ENCODE assay signal across 10 mouse cellular contexts in genomic region chr4:127319613-127320012, GRCm38 (mm10). TPM values are rescaled to one million over a fixed set of nuclear protein-coding genes. Genes with fewer than 3 reads are reported as not detected.
A peak's percentile ranks its signal among the peaks of the same experiment; 100 is the strongest.
DNase-seq lines count a peak whose midpoint lies in the region; ATAC-seq lines count a peak whose summit lies in the region.
"Had no signal": no experiment of that assay in that cellular context is flagged by ENCODE, and none has a peak within 500 bp of the region (broad histone marks: within the 10 kb centered on the region; RNA-seq: fewer than 3 reads in every experiment).

No protein-coding gene starts in this region.

- H3K27me3 ChIP-seq in hindbrain, embryonic 10.5 days (ENCODE audit: insufficient read depth, poor library complexity, severe bottlenecking): peaks cover 23% of the 10 kb centered on the region
- H3K27me3 ChIP-seq in hindbrain, embryonic 12.5 days: peaks cover 11% of the 10 kb centered on the region

- H3K4me1 ChIP-seq in hindbrain, embryonic 10.5 days (replicated peaks): 0 out of 2 replicates have a peak, but pooled peaks cover 8% of the 10 kb centered on the region
- no peaks in the 10 kb centered on the region for H3K4me1 ChIP-seq in hindbrain, embryonic 12.5 days
- H3K4me1 ChIP-seq: limb, embryonic 15.5 days had no signal

- no peak overlapping the region for H3K4me2 ChIP-seq in hindbrain, embryonic 12.5 days (replicated peaks)
- H3K4me2 ChIP-seq: limb, embryonic 15.5 days had no signal

- no peak overlapping the region for H3K27ac ChIP-seq in hindbrain, embryonic 10.5 days
- H3K27ac ChIP-seq in hindbrain, embryonic 12.5 days: no peak overlapping the region
- H3K27ac ChIP-seq: limb, embryonic 15.5 days had no signal

- H3K9ac ChIP-seq in hindbrain, embryonic 12.5 days: no peak overlapping the region
- H3K9ac ChIP-seq: limb, embryonic 15.5 days had no signal

- whole genome bisulfite sequencing in hindbrain, embryonic 10.5 days: 11% methylated on average over 3 of the region's 3 CpGs
- WGBS in hindbrain, embryonic 12.5 days: 4% methylated on average over 3 of the region's 3 CpGs

- H3K4me3 ChIP-seq in hindbrain, embryonic 10.5 days: no peak overlapping the region
- H3K4me3 ChIP-seq in hindbrain, embryonic 12.5 days: no peak overlapping the region
- H3K4me3 ChIP-seq: limb, embryonic 15.5 days had no signal

- H3K9me3 ChIP-seq in hindbrain, embryonic 10.5 days: no peaks in the 10 kb centered on the region
- H3K9me3 ChIP-seq in hindbrain, embryonic 12.5 days (replicated peaks): 0 out of 2 replicates have a peak, but pooled peaks cover 3% of the 10 kb centered on the region
- H3K9me3 ChIP-seq: limb, embryonic 15.5 days had no signal

- no peak for ATAC-seq in hindbrain, embryonic 12.5 days (ENCODE audit: low FRiP score)

- H3K36me3 ChIP-seq in hindbrain, embryonic 10.5 days: no peaks in the 10 kb centered on the region
- H3K36me3 ChIP-seq in hindbrain, embryonic 12.5 days: no peaks in the 10 kb centered on the region
- H3K36me3 ChIP-seq: limb, embryonic 15.5 days had no signal

- DNase-seq in hindbrain, embryonic 10.5 days (ENCODE audit: low spot score): peak; percentile 62
- peak; percentile 80 for DNase-seq in MN1 (ENCODE audit: low spot score)
- peak; percentile 71 for DNase-seq in cerebellum, adult 9-10 months
- peak; percentile 69 for DNase-seq in gastrocnemius, postnatal 10 days
- peak; percentile 73 for DNase-seq in layer of hippocampus, adult 11-12 months (ENCODE audit: low spot score)
- DNase-seq in lung, postnatal 14 days: peak; percentile 87
- DNase-seq in spleen, postnatal 4 days (ENCODE audit: low spot score in 2 of 2): peak; percentile 48 to 79

RNA-seq across cellular contexts. Expression of gene Gja4, which starts 5.8 kb away (rescaled TPM):
- polyA plus RNA-seq in hindbrain, embryonic 10.5 days (2016; fragmentation: Nextera tagmentation; extraction: Ambion mirVana): 13.5 and 18.8 TPM in 2 replicates
- polyA plus RNA-seq in hindbrain, embryonic 12.5 days (2016; fragmentation: Nextera tagmentation; extraction: Ambion mirVana): 13.9 and 15.2 TPM in 2 replicates
- 10 to 100 TPM; 12.7 to 16.1 TPM for total RNA-seq in gastrocnemius, postnatal 10 days (2021)

RNA-seq across cellular contexts. Expression of gene Gjb3, which starts 11.0 kb away (rescaled TPM):
- polyA plus RNA-seq in hindbrain, embryonic 10.5 days (2016; fragmentation: Nextera tagmentation; extraction: Ambion mirVana): 2.2 and 6.2 TPM in 2 replicates
- 0.33 and 0.46 TPM in 2 replicates for polyA plus RNA-seq in hindbrain, embryonic 12.5 days (2016; fragmentation: Nextera tagmentation; extraction: Ambion mirVana)
- total RNA-seq in gastrocnemius, postnatal 10 days (2021): not detected

RNA-seq across cellular contexts. Expression of gene Gjb4, which starts 34.3 kb away (rescaled TPM):
- 0.15 and 0.21 TPM in 2 replicates for polyA plus RNA-seq in hindbrain, embryonic 10.5 days (2016; fragmentation: Nextera tagmentation; extraction: Ambion mirVana)
- polyA plus RNA-seq in hindbrain, embryonic 12.5 days (2016; fragmentation: Nextera tagmentation; extraction: Ambion mirVana): 0.19 and 0.36 TPM in 2 replicates
- not detected for total RNA-seq in gastrocnemius, postnatal 10 days (2021)
- total RNA-seq: adrenal gland, postnatal 4 days had no signal

RNA-seq across cellular contexts. Expression of gene Gjb5, which starts 38.4 kb away (rescaled TPM):
- polyA plus RNA-seq in hindbrain, embryonic 10.5 days (2016; fragmentation: Nextera tagmentation; extraction: Ambion mirVana): 0.85 and 2.1 TPM in 2 replicates
- 0.30 and 0.44 TPM in 2 replicates for polyA plus RNA-seq in hindbrain, embryonic 12.5 days (2016; fragmentation: Nextera tagmentation; extraction: Ambion mirVana)
- under 1 TPM; 0.26 to 0.38 TPM for total RNA-seq in gastrocnemius, postnatal 10 days (2021)
